Comparison of ENCODE assay signal across 29 mouse cellular contexts in genomic region chr14:55845506-55846294, GRCm38 (mm10). TPM values are rescaled to one million over a fixed set of nuclear protein-coding genes. Genes with fewer than 3 reads are reported as not detected.
DNase-seq lines count a peak whose midpoint lies in the region; ATAC-seq and TF ChIP-seq lines count a peak whose summit lies in the region.
"Had no signal": no experiment of that assay in that cellular context is flagged by ENCODE, and none has a peak within 500 bp of the region (broad histone marks: within the 10 kb centered on the region; RNA-seq: fewer than 3 reads in every experiment).

No protein-coding gene starts in this region.

- 65% methylated on average over 9 of the region's 9 CpGs for WGBS in heart, embryonic 16.5 days
- 44% methylated on average over 9 of the region's 9 CpGs for WGBS in liver, adult 2 months
- WGBS in liver, embryonic 12.5 days (ENCODE audit: insufficient replicate concordance), result 71% methylated on average over 9 of the region's 9 CpGs
- WGBS in liver, postnatal 0 days (ENCODE audit: insufficient replicate concordance), result 59% methylated on average over 9 of the region's 9 CpGs

- no peak overlapping the region for H3K4me3 ChIP-seq in heart, embryonic 16.5 days (ENCODE audit: low read length)
- no peak overlapping the region for H3K4me3 ChIP-seq in liver, adult 2 months (ENCODE audit: insufficient read depth, low read depth, low read length)
- no peak overlapping the region for H3K4me3 ChIP-seq in liver, embryonic 12.5 days
- H3K4me3 ChIP-seq in liver, postnatal 0 days (ENCODE audit: low read depth, low read length), result no peak overlapping the region
- H3K4me3 ChIP-seq: embryonic facial prominence, embryonic 13.5 days; forebrain, embryonic 10.5 days; forebrain, embryonic 15.5 days; heart, embryonic 13.5 days; hindbrain, embryonic 10.5 days; hindbrain, embryonic 15.5 days; limb, embryonic 15.5 days had no signal

- TF ChIP-seq EP300 in liver, postnatal 0 days (IDR thresholded peaks at IDR 0.05; ENCODE audit: low read depth), result no peak

- H3K27ac ChIP-seq in heart, embryonic 16.5 days (ENCODE audit: low read length), result no peak overlapping the region
- H3K27ac ChIP-seq in liver, adult 2 months (replicated peaks; ENCODE audit: insufficient read depth, low read depth, low read length), result no peak overlapping the region
- no peak overlapping the region for H3K27ac ChIP-seq in liver, embryonic 12.5 days
- peak overlapping the region; percentile 44 for H3K27ac ChIP-seq in liver, postnatal 0 days (ENCODE audit: low read depth)
- H3K27ac ChIP-seq: embryonic facial prominence, embryonic 13.5 days; forebrain, embryonic 10.5 days; forebrain, embryonic 15.5 days; heart, embryonic 13.5 days; hindbrain, embryonic 10.5 days; hindbrain, embryonic 15.5 days; limb, embryonic 15.5 days had no signal

- DNase-seq in heart, adult 11 months, result no peak
- DNase-seq in liver, adult 2 months (ENCODE audit: extremely low read depth, low read depth, low spot score), result peak; percentile 66
- DNase-seq in kidney, postnatal 25 days, result peak; percentile 55 to 72
- DNase-seq in liver, postnatal 0 days, result no peak
- DNase-seq in cerebellum, adult 11 months, result no peak
- no peak for DNase-seq in embryo, embryonic 10.5 days (ENCODE audit: low spot score)
- DNase-seq: adrenal gland, postnatal 10 days; cerebellum, adult 9-10 months; gastrocnemius, postnatal 25 days; heart, adult 18-20 months; heart, postnatal 14 days; left cerebral cortex, postnatal 4 days; lung, embryonic 14.5 days; lung, postnatal 14 days; midbrain, embryonic 14.5 days; thymus, postnatal 4 days had no signal

- H3K36me3 ChIP-seq in heart, embryonic 16.5 days (ENCODE audit: control insufficient read depth, insufficient read depth), result no peaks in the 10 kb centered on the region
- no peaks in the 10 kb centered on the region for H3K36me3 ChIP-seq in liver, adult 2 months (ENCODE audit: control insufficient read depth, insufficient read depth, low read length)
- H3K36me3 ChIP-seq in liver, embryonic 12.5 days, result no peaks in the 10 kb centered on the region
- no peaks in the 10 kb centered on the region for H3K36me3 ChIP-seq in liver, postnatal 0 days (replicated peaks; ENCODE audit: insufficient read depth, low read length)
- H3K36me3 ChIP-seq: embryonic facial prominence, embryonic 13.5 days; forebrain, embryonic 10.5 days; forebrain, embryonic 15.5 days; G1E; heart, embryonic 13.5 days; hindbrain, embryonic 10.5 days; hindbrain, embryonic 15.5 days; limb, embryonic 15.5 days had no signal

- no peaks in the 10 kb centered on the region for H3K4me1 ChIP-seq in heart, embryonic 16.5 days (ENCODE audit: control insufficient read depth, insufficient read depth, low read length)
- peaks cover 3% of the 10 kb centered on the region; the same call in 1 of the 2 replicates for H3K4me1 ChIP-seq in liver, adult 2 months (ENCODE audit: control insufficient read depth, insufficient read depth, low read length)
- peaks cover under 1% of the 10 kb centered on the region; the same call in 1 of the 2 replicates for H3K4me1 ChIP-seq in liver, embryonic 12.5 days
- H3K4me1 ChIP-seq in liver, postnatal 0 days (ENCODE audit: insufficient read depth), result 0 out of 2 replicates have a peak, but pooled peaks cover 2% of the 10 kb centered on the region
- H3K4me1 ChIP-seq: forebrain, embryonic 15.5 days; heart, embryonic 13.5 days; hindbrain, embryonic 15.5 days; limb, embryonic 15.5 days had no signal

- no peak overlapping the region for H3K9ac ChIP-seq in heart, embryonic 16.5 days (ENCODE audit: low read length)
- no peak overlapping the region for H3K9ac ChIP-seq in liver, adult 2 months (ENCODE audit: low read depth, low read length)
- H3K9ac ChIP-seq in liver, embryonic 12.5 days, result no peak overlapping the region
- no peak overlapping the region for H3K9ac ChIP-seq in liver, postnatal 0 days (replicated peaks)
- H3K9ac ChIP-seq: embryonic facial prominence, embryonic 13.5 days; forebrain, embryonic 15.5 days; heart, embryonic 13.5 days; hindbrain, embryonic 15.5 days; limb, embryonic 15.5 days; lung, embryonic 14.5 days had no signal

- H3K79me2 ChIP-seq in liver, adult 2 months (ENCODE audit: control insufficient read depth, insufficient read depth, low read length), result no peaks in the 10 kb centered on the region

- no peak for TF ChIP-seq POLR2A in liver, adult 2 months (IDR thresholded peaks at IDR 0.05; ENCODE audit: extremely low read depth, insufficient read depth, low read length)

- no peaks in the 10 kb centered on the region for H3K9me3 ChIP-seq in heart, embryonic 16.5 days (replicated peaks; ENCODE audit: control insufficient read depth, low read length)
- H3K9me3 ChIP-seq in liver, embryonic 12.5 days (replicated peaks), result no peaks in the 10 kb centered on the region
- no peaks in the 10 kb centered on the region for H3K9me3 ChIP-seq in liver, postnatal 0 days (ENCODE audit: low read length)
- H3K9me3 ChIP-seq: embryonic facial prominence, embryonic 13.5 days; forebrain, embryonic 10.5 days; forebrain, embryonic 15.5 days; G1E; heart, embryonic 13.5 days; hindbrain, embryonic 10.5 days; hindbrain, embryonic 15.5 days; limb, embryonic 15.5 days had no signal

- H3K27me3 ChIP-seq in heart, embryonic 16.5 days (ENCODE audit: control insufficient read depth, insufficient read depth, low read length), result no peaks in the 10 kb centered on the region
- H3K27me3 ChIP-seq in liver, adult 2 months (ENCODE audit: control insufficient read depth, insufficient read depth, low read length), result no peaks in the 10 kb centered on the region
- H3K27me3 ChIP-seq in liver, embryonic 12.5 days (replicated peaks), result no peaks in the 10 kb centered on the region; the same call in 1 of the 2 replicates
- no peaks in the 10 kb centered on the region for H3K27me3 ChIP-seq in liver, postnatal 0 days (ENCODE audit: insufficient read depth, low read length)
- H3K27me3 ChIP-seq: embryonic facial prominence, embryonic 13.5 days; forebrain, embryonic 15.5 days; heart, embryonic 13.5 days; hindbrain, embryonic 15.5 days; limb, embryonic 15.5 days had no signal

- H3K4me2 ChIP-seq in heart, embryonic 16.5 days (ENCODE audit: low read depth, low read length), result no peak overlapping the region
- no peak overlapping the region for H3K4me2 ChIP-seq in liver, embryonic 12.5 days
- no peak overlapping the region for H3K4me2 ChIP-seq in liver, postnatal 0 days (ENCODE audit: low read depth, low read length)
- H3K4me2 ChIP-seq: embryonic facial prominence, embryonic 13.5 days; forebrain, embryonic 15.5 days; heart, embryonic 13.5 days; hindbrain, embryonic 15.5 days; limb, embryonic 15.5 days; lung, embryonic 14.5 days had no signal

- no peak for TF ChIP-seq CTCF in liver, adult 2 months (IDR thresholded peaks at IDR 0.05; ENCODE audit: low read depth, low read length)
- TF ChIP-seq CTCF in liver, postnatal 0 days (IDR thresholded peaks at IDR 0.05; ENCODE audit: low read depth), result no peak

- 0 out of 2 replicates have a peak, but pooled peaks have one; percentile 14 for ATAC-seq in heart, embryonic 16.5 days (replicated peaks; ENCODE audit: extremely low read depth, insufficient read depth, low FRiP score)
- ATAC-seq in liver, embryonic 12.5 days, result no peak
- peak; percentile 81 for ATAC-seq in liver, postnatal 0 days
- ATAC-seq: forebrain, embryonic 15.5 days; inflammation-experienced regulatory T-cells, adult 6 months had no signal

RNA-seq across cellular contexts. Expression of gene Nynrin, which starts 8.1 kb away (rescaled TPM):
- 11.1 and 13.7 TPM in 2 replicates for polyA plus RNA-seq in heart, embryonic 16.5 days (2015; fragmentation: Nextera tagmentation; extraction: Ambion mirVana)
- 0.65 and 0.81 TPM in 2 replicates for total RNA-seq in liver, adult 2 months (2014; rRNA removed)
- 0.66 and 0.71 TPM in 2 replicates for polyA plus RNA-seq in liver, adult 2 months (2012; rRNA removed)
- polyA plus RNA-seq in liver, embryonic 12.5 days (2016; fragmentation: Nextera tagmentation; extraction: Ambion mirVana), result 7.0 and 8.2 TPM in 2 replicates
- polyA plus RNA-seq in liver, postnatal 0 days (2015; fragmentation: Nextera tagmentation; extraction: Ambion mirVana), result 0.63 and 0.70 TPM in 2 replicates

RNA-seq across cellular contexts. Expression of gene Nfatc4, which starts 22.8 kb away (rescaled TPM):
- polyA plus RNA-seq in heart, embryonic 16.5 days (2015; fragmentation: Nextera tagmentation; extraction: Ambion mirVana), result 9.7 and 14.4 TPM in 2 replicates
- total RNA-seq in liver, adult 2 months (2014; rRNA removed), result 0.18 and 0.60 TPM in 2 replicates
- 0.30 and 0.43 TPM in 2 replicates for polyA plus RNA-seq in liver, adult 2 months (2012; rRNA removed)
- 3.3 and 5.3 TPM in 2 replicates for polyA plus RNA-seq in liver, embryonic 12.5 days (2016; fragmentation: Nextera tagmentation; extraction: Ambion mirVana)
- polyA plus RNA-seq in liver, postnatal 0 days (2015; fragmentation: Nextera tagmentation; extraction: Ambion mirVana), result 0.41 and 0.63 TPM in 2 replicates
- total RNA-seq: neutrophil, adult 5-6 weeks had no signal
- polyA plus RNA-seq: G1E; inflammation-experienced regulatory T-cells, adult 6 months had no signal

RNA-seq across cellular contexts. Expression of gene Cbln3, which starts 38.5 kb away (rescaled TPM):
- polyA plus RNA-seq in heart, embryonic 16.5 days (2015; fragmentation: Nextera tagmentation; extraction: Ambion mirVana), result 0.59 and 0.69 TPM in 2 replicates
- 0.18 and 0.34 TPM in 2 replicates for total RNA-seq in liver, adult 2 months (2014; rRNA removed)
- 0.49 and 0.64 TPM in 2 replicates for polyA plus RNA-seq in liver, adult 2 months (2012; rRNA removed)
- polyA plus RNA-seq in liver, embryonic 12.5 days (2016; fragmentation: Nextera tagmentation; extraction: Ambion mirVana), result 0.25 TPM in 2 replicates
- 0.29 and 0.40 TPM in 2 replicates for polyA plus RNA-seq in liver, postnatal 0 days (2015; fragmentation: Nextera tagmentation; extraction: Ambion mirVana)
- total RNA-seq: gastrocnemius, adult 18-20 months; gastrocnemius, postnatal 25 days; heart, adult 18-20 months; neutrophil, adult 5-6 weeks had no signal

RNA-seq across cellular contexts. Expression of gene Khnyn, which starts 39.0 kb away (rescaled TPM):
- 9.8 and 11.2 TPM in 2 replicates for polyA plus RNA-seq in heart, embryonic 16.5 days (2015; fragmentation: Nextera tagmentation; extraction: Ambion mirVana)
- total RNA-seq in liver, adult 2 months (2014; rRNA removed), result 29.8 and 32.5 TPM in 2 replicates
- 13.3 and 15.4 TPM in 2 replicates for polyA plus RNA-seq in liver, adult 2 months (2012; rRNA removed)
- polyA plus RNA-seq in liver, embryonic 12.5 days (2016; fragmentation: Nextera tagmentation; extraction: Ambion mirVana), result 12.8 and 13.0 TPM in 2 replicates
- polyA plus RNA-seq in liver, postnatal 0 days (2015; fragmentation: Nextera tagmentation; extraction: Ambion mirVana), result 4.6 and 5.2 TPM in 2 replicates

RNA-seq across cellular contexts. Expression of gene Sdr39u1, which starts 54.4 kb away (rescaled TPM):
- polyA plus RNA-seq in heart, embryonic 16.5 days (2015; fragmentation: Nextera tagmentation; extraction: Ambion mirVana), result 59.6 and 59.9 TPM in 2 replicates
- 7.0 and 10.4 TPM in 2 replicates for total RNA-seq in liver, adult 2 months (2014; rRNA removed)
- 13.4 and 16.1 TPM in 2 replicates for polyA plus RNA-seq in liver, adult 2 months (2012; rRNA removed)
- 14.0 and 15.3 TPM in 2 replicates for polyA plus RNA-seq in liver, embryonic 12.5 days (2016; fragmentation: Nextera tagmentation; extraction: Ambion mirVana)
- 26.2 and 26.9 TPM in 2 replicates for polyA plus RNA-seq in liver, postnatal 0 days (2015; fragmentation: Nextera tagmentation; extraction: Ambion mirVana)
- polyA plus RNA-seq: G1E had no signal

Comparison
In these comparisons a context has a peak if more than half of its experiments do, and no peak if none do; other contexts are left out.
1. DNase-seq: peak in liver, adult 2 months (single experiment) and kidney, postnatal 25 days (2 of 2); none in heart, adult 11 months (single experiment), liver, postnatal 0 days (single experiment), cerebellum, adult 11 months (single experiment) and embryo, embryonic 10.5 days (single experiment).